In genomic region chr4:151215179-151215578, GRCm38 (mm10) we compare ENCODE assay signal across 15 mouse cellular contexts.
A peak's percentile ranks its signal among the peaks of the same experiment; 100 is the strongest.
DNase-seq lines count a peak whose midpoint lies in the region; ATAC-seq and TF ChIP-seq lines count a peak whose summit lies in the region.
"Had no signal": no experiment of that assay in that cellular context is flagged by ENCODE, and none has a peak within 500 bp of the region (broad histone marks: within the 10 kb centered on the region; RNA-seq: fewer than 3 reads in every experiment).

No protein-coding gene starts in this region.

- H3K9ac ChIP-seq in lung, postnatal 0 days (replicated peaks; ENCODE audit: low read depth), result no peak overlapping the region
- H3K9ac ChIP-seq: heart, embryonic 15.5 days; hindbrain, embryonic 14.5 days; liver, embryonic 13.5 days had no signal

- H3K36me3 ChIP-seq in lung, postnatal 0 days (ENCODE audit: insufficient read depth, low read length), result no peaks in the 10 kb centered on the region
- H3K36me3 ChIP-seq: heart, embryonic 15.5 days; liver, embryonic 13.5 days had no signal

- H3K4me2 ChIP-seq in lung, postnatal 0 days (replicated peaks; ENCODE audit: low read depth, low read length), result no peak overlapping the region
- H3K4me2 ChIP-seq: heart, embryonic 15.5 days; hindbrain, embryonic 14.5 days; liver, embryonic 13.5 days had no signal

- no peak overlapping the region for H3K27ac ChIP-seq in lung, postnatal 0 days (ENCODE audit: low read length)
- H3K27ac ChIP-seq: heart, embryonic 15.5 days; hindbrain, embryonic 14.5 days; liver, embryonic 13.5 days had no signal

- H3K9me3 ChIP-seq in lung, postnatal 0 days (ENCODE audit: low read length), result no peaks in the 10 kb centered on the region
- H3K9me3 ChIP-seq: heart, embryonic 15.5 days; liver, embryonic 13.5 days had no signal

- no peak for TF ChIP-seq EP300 in lung, postnatal 0 days (IDR thresholded peaks at IDR 0.05)

- no peaks in the 10 kb centered on the region for H3K27me3 ChIP-seq in lung, postnatal 0 days (replicated peaks; ENCODE audit: insufficient read depth, low read length)
- H3K27me3 ChIP-seq: heart, embryonic 15.5 days; liver, embryonic 13.5 days had no signal

- WGBS in lung, postnatal 0 days, result 42% methylated on average over 1 of the region's 1 CpGs

- H3K4me3 ChIP-seq in lung, postnatal 0 days (ENCODE audit: low read depth, low read length), result no peak overlapping the region
- H3K4me3 ChIP-seq: heart, embryonic 15.5 days; liver, embryonic 13.5 days; myocyte had no signal

- TF ChIP-seq CTCF in lung, postnatal 0 days (IDR thresholded peaks at IDR 0.05), result peak; percentile 45

- no peaks in the 10 kb centered on the region for H3K4me1 ChIP-seq in lung, postnatal 0 days (ENCODE audit: insufficient read depth, low read depth, low read length)

- ATAC-seq in lung, postnatal 0 days, result no peak
- ATAC-seq: forebrain, embryonic 16.5 days had no signal

- intact Hi-C loops in gastrocnemius, postnatal 36 days (cut with DNase I), result no loop called here

- DNase-seq in kidney, adult 9 months, result peak; percentile 6
- no peak for DNase-seq in kidney, adult 11 months
- DNase-seq in lung, postnatal 0 days (ENCODE audit: low spot score), result no peak
- DNase-seq in lung, postnatal 25 days (ENCODE audit: low spot score), result no peak
- peak; percentile 20 for DNase-seq in MN1 (ENCODE audit: low spot score)
- DNase-seq in adipocyte (ENCODE audit: low spot score), result peak; percentile 2
- no peak for DNase-seq in gastrocnemius, postnatal 36 days
- DNase-seq: cerebellum, postnatal 36 days; gastrocnemius, postnatal 25 days; kidney, postnatal 36 days; liver, embryonic 13.5 days had no signal

Comparison
In these comparisons a context has a peak if more than half of its experiments do, and no peak if none do; other contexts are left out.
1. DNase-seq: peak in kidney, adult 9 months (single experiment), MN1 (single experiment) and adipocyte (single experiment); none in kidney, adult 11 months (single experiment), lung, postnatal 0 days (single experiment), lung, postnatal 25 days (single experiment) and gastrocnemius, postnatal 36 days (0 of 2).